Mouse (Mus musculus): ENCODE measurements at regions not wholly inside any gene's neighbourhood (a gene's known extent, or its start where the extent isn't known, plus 50 kb on each side); places are given as distances from the start of the nearest gene placed in this dataset.

- intact Hi-C loops (cut with DNase I), result loop anchor here (5.0 kb wide), 1 partner anchor 434 kb away; no protein-coding TSS in a partner anchor
- DNase-seq (ENCODE audit: extremely low spot score in 1 of 2, low spot score in 2 of 2), result peak in 1 of 2 experiments; percentile 12
- H3K4me3 ChIP-seq, result no peak overlapping the region
- no peak for TF ChIP-seq CTCF (IDR thresholded peaks at IDR 0.05)
- H3K27ac ChIP-seq, result no peak overlapping the region
Measured at GRCm38 (mm10) chr4:5206394-5207099, 413.4 kb upstream of the Impad1 start.

GRCm38 (mm10) chr4:5205328-5206208 lies 412.4 kb upstream of the Impad1 start:
- no peak overlapping the region for H3K4me3 ChIP-seq
- no peak overlapping the region for H3K27ac ChIP-seq
- intact Hi-C loops (cut with DNase I), result loop anchor here (5.0 kb wide), 1 partner anchor 433 kb away; no protein-coding TSS in a partner anchor
- DNase-seq (ENCODE audit: extremely low spot score in 1 of 2, low spot score in 2 of 2), result no peak
- TF ChIP-seq CTCF (IDR thresholded peaks at IDR 0.05), result peak; percentile 29

- TF ChIP-seq CTCF (IDR thresholded peaks at IDR 0.05), result no peak
Measured at GRCm38 (mm10) chr4:5194272-5194671, 401.1 kb upstream of the Impad1 start.

GRCm38 (mm10) chr4:5181591-5181990 lies 388.4 kb upstream of the Impad1 start:
- DNase-seq (ENCODE audit: extremely low spot score in 1 of 2, low spot score in 2 of 2), result no peak
- no peak overlapping the region for H3K27ac ChIP-seq
- intact Hi-C loops (cut with DNase I), result no loop called here
- TF ChIP-seq CTCF (IDR thresholded peaks at IDR 0.05), result no peak
- H3K4me3 ChIP-seq, result no peak overlapping the region

More at GRCm38 (mm10) chr4:5194272-5194671, 401.1 kb upstream of the Impad1 start:
- DNase-seq (ENCODE audit: extremely low spot score in 1 of 2, low spot score in 2 of 2), result no peak
- Histone ChIP-seq H3K27ac (no peak overlapping the region), H3K4me3 (no peak overlapping the region)
- intact Hi-C loops (cut with DNase I), result no loop called here

GRCm38 (mm10) chr4:5178991-5179693 lies 386.0 kb upstream of the Impad1 start:
- no peak overlapping the region for H3K27ac ChIP-seq
- DNase-seq (ENCODE audit: extremely low spot score in 1 of 2, low spot score in 2 of 2), result no peak
- no peak overlapping the region for H3K4me3 ChIP-seq
- no peak for TF ChIP-seq CTCF (IDR thresholded peaks at IDR 0.05)
- intact Hi-C loops (cut with DNase I), result no loop called here

DNA sequence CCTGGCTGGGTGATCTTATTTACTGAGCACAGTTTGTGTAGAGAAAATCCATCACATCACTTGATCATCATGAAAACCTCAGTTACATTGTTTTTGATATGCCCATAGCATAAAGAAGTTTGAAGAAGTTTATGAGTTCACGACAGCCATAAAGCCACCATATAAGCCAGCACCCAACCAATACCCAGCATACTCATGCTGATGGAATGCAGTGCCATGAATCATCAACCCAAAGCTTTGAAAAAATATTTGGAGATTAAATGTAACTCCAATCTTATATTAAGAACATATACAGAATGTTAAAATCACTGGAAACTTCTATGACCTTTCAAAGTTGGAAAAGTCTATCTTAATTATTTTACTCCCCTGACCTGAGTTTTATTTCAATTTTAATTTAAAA lies 372.1 kb upstream of the Impad1 start:
- H3K4me3 ChIP-seq, result no peak overlapping the region
- intact Hi-C loops (cut with DNase I), result no loop called here
- no peak for DNase-seq (ENCODE audit: extremely low spot score in 1 of 2, low spot score in 2 of 2)
- no peak overlapping the region for H3K27ac ChIP-seq
- no peak for TF ChIP-seq CTCF (IDR thresholded peaks at IDR 0.05)

- H3K4me3 ChIP-seq, result no peak overlapping the region
- no peak for DNase-seq (ENCODE audit: extremely low spot score in 1 of 2, low spot score in 2 of 2)
- intact Hi-C loops (cut with DNase I), result no loop called here
- no peak overlapping the region for H3K27ac ChIP-seq
- no peak for TF ChIP-seq CTCF (IDR thresholded peaks at IDR 0.05)
Measured at GRCm38 (mm10) chr4:5160931-5161330, 367.8 kb upstream of the Impad1 start.

- TF ChIP-seq CTCF (IDR thresholded peaks at IDR 0.05), result no peak
- intact Hi-C loops (cut with DNase I), result no loop called here
- H3K27ac ChIP-seq, result no peak overlapping the region
- no peak overlapping the region for H3K4me3 ChIP-seq
- DNase-seq (ENCODE audit: extremely low spot score in 1 of 2, low spot score in 2 of 2), result no peak
Measured at GRCm38 (mm10) chr4:5130726-5131125, 337.6 kb upstream of the Impad1 start.

DNA sequence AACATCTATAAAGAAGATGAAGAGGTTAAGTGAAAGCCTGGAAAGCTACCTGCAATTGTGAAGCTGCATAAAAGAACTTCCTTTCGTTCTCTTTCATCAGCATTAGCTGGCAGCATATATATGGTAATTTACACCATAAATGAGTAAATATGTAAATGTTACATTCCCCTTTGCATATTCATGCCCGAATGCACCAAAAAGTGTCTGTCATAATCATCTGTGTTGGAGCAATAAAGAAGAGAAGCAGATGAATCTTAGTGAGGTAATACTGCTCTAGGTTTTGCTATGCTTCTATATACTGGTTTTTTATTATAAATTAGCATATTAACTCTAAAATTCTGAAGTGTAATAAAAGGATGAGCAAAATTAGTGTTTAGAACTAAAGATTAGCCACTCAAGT lies 332.9 kb upstream of the Impad1 start:
- no peak overlapping the region for H3K4me3 ChIP-seq
- intact Hi-C loops (cut with DNase I), result no loop called here
- TF ChIP-seq CTCF (IDR thresholded peaks at IDR 0.05), result no peak
- no peak overlapping the region for H3K27ac ChIP-seq
- DNase-seq (ENCODE audit: extremely low spot score in 1 of 2, low spot score in 2 of 2), result no peak

- H3K4me3 ChIP-seq, result no peak overlapping the region
- TF ChIP-seq CTCF (IDR thresholded peaks at IDR 0.05), result no peak
- no peak for DNase-seq (ENCODE audit: extremely low spot score in 1 of 2, low spot score in 2 of 2)
- H3K27ac ChIP-seq, result no peak overlapping the region
- intact Hi-C loops (cut with DNase I), result no loop called here
Measured at GRCm38 (mm10) chr4:5098411-5098810, 305.3 kb upstream of the Impad1 start.

- Histone ChIP-seq H3K4me3 (no peak overlapping the region), H3K27ac (no peak overlapping the region)
- TF ChIP-seq CTCF (IDR thresholded peaks at IDR 0.05), result no peak
- intact Hi-C loops (cut with DNase I), result no loop called here
- no peak for DNase-seq (ENCODE audit: extremely low spot score in 1 of 2, low spot score in 2 of 2)
Measured at GRCm38 (mm10) chr4:5078723-5079122, 285.6 kb upstream of the Impad1 start.

DNA sequence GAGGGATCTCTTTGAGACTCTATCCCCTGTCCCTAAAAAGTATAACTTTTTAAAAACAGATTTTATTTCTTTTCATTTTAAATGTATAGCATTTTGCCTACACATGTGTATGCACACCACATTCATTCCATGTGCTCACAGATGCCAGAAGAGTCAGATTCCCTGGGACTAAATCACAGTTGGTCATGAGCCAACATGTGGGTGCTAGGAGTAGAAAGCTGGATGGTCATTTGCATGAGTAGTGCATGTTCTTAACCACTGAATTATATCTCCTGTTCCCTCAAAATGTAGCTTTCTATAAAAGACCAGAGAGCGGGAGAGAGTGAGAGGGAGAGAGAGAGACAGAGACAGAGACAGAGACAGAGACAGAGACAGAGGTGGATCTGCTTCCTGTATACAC lies 281.6 kb upstream of the Impad1 start:
- DNase-seq (ENCODE audit: extremely low spot score in 1 of 2, low spot score in 2 of 2), result no peak
- no peak for TF ChIP-seq CTCF (IDR thresholded peaks at IDR 0.05)
- intact Hi-C loops (cut with DNase I), result no loop called here
- H3K27ac ChIP-seq, result no peak overlapping the region
- H3K4me3 ChIP-seq, result no peak overlapping the region
